Mouse (Mus musculus): ENCODE data around the gene Thap3.

DNA sequence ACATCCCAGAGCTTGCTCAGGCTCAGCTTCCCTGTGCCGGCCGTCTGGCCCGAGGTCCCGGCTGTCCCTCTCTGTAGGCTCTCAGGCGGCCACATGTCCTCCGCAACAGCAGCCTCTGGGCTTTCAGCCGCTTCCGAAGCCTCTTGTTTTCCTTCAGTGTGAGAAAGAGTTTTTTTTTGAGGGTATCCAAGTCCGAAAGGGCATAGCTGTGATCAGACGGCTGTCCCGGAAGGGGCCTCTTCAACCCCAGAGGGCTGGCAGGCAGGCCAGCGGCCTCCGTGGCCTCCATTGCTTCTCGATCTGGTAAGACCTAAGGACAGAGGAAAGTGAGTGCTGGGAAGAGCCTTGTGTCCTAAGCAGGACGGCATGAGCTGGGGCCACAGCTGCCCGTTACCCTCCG lies 5.8 kb downstream of the Thap3 start:
- TF ChIP-seq PAX5 (IDR thresholded peaks at IDR 0.05; ENCODE audit: low read length) (no peak), RCOR1 (conservative IDR thresholded peaks at IDR 0.05; ENCODE audit: low read depth, low read length) (no peak), SMC3 (IDR thresholded peaks at IDR 0.05; ENCODE audit: low read depth, low read length) (no peak), TCF12 (IDR thresholded peaks at IDR 0.05; ENCODE audit: low read depth, low read length) (no peak), CHD2 (IDR thresholded peaks at IDR 0.05; ENCODE audit: low read length) (no peak), HCFC1 (IDR thresholded peaks at IDR 0.05; ENCODE audit: low read depth, low read length) (no peak), MEF2A (IDR thresholded peaks at IDR 0.05; ENCODE audit: borderline replicate concordance, low read depth, low read length) (no peak)

Data from CH12.LX (cell line).